Mouse (Mus musculus): ENCODE measurements around the gene Shisa8. TPM values are rescaled to one million over a fixed set of nuclear protein-coding genes. Genes with fewer than 3 reads are reported as not detected.

Shisa8 gene
- total and polyA plus RNA-seq, 2 experiments from 2014 or later: 7.5 to 34.7 TPM

DNA sequence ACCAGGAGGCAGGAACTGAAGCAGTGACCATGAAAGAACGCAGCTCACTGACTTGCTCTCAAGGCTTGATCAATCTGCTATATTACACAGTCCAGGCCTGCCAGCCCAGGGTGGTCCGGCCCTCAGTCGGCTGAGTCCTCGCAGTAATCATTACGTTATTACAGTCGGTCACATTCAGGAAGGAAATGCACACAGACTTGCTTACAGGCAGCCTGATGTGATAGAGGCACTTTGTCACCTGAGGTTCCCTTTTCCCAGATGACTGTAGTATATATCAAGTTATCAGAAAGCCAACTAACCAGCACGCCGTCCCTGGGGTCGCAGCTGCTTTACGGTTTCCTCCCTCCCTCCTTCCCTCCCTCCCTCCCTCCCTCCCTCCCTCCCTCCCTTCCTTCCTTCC is 55.7 kb downstream of the Shisa8 start:
- 77% methylated on average over 10 of the region's 10 CpGs for WGBS
- no peak overlapping the region for H3K27ac ChIP-seq
- ATAC-seq (no peak), DNase-seq (ENCODE audit: low spot score) (no peak)
- TF ChIP-seq CTCF (IDR thresholded peaks at IDR 0.05; ENCODE audit: low read depth): no peak
- H3K4me1 ChIP-seq (ENCODE audit: insufficient read depth, low read length): peaks cover 9% of the 10 kb centered on the region; the same call in 1 of the 2 replicates
- H3K36me3 ChIP-seq (ENCODE audit: insufficient read depth, low read length): no peaks in the 10 kb centered on the region
- no peak overlapping the region for H3K4me2 ChIP-seq (ENCODE audit: low read depth, low read length)
- H3K27me3 ChIP-seq (ENCODE audit: insufficient read depth, low read length): no peaks in the 10 kb centered on the region
- H3K9ac ChIP-seq (replicated peaks; ENCODE audit: low read length): no peak overlapping the region
- H3K9me3 ChIP-seq (ENCODE audit: low read length): no peaks in the 10 kb centered on the region
- no peak overlapping the region for H3K4me3 ChIP-seq (ENCODE audit: low read length)

DNA sequence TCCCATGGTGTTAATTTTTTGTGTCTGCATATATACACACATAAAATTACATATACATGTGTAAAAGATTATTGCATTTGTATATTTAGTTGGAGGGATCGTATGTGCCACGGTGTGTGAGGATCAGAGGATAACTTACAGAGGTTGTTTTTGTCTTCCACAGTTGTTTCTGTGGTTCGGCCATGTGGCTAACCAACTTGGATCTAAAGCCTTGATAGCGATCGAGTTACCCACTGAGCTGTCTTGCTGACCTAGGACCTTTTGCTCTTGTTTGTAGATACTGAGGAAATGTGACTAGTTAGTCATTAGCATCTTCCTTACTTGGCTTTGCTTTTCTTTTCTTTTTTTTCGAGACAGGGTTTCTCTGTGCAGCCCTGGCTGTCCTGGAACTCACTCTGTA is 56.3 kb downstream of the Shisa8 start:
- TF ChIP-seq CTCF (IDR thresholded peaks at IDR 0.05; ENCODE audit: low read depth): no peak
- ATAC-seq (no peak), DNase-seq (ENCODE audit: low spot score) (no peak)
- H3K27ac ChIP-seq: no peak overlapping the region
- H3K4me2 ChIP-seq (ENCODE audit: low read depth, low read length): no peak overlapping the region
- no peaks in the 10 kb centered on the region for H3K27me3 ChIP-seq (ENCODE audit: insufficient read depth, low read length)
- no peak overlapping the region for H3K9ac ChIP-seq (replicated peaks; ENCODE audit: low read length)
- H3K4me1 ChIP-seq (ENCODE audit: insufficient read depth, low read length): peaks cover 7% of the 10 kb centered on the region; the same call in 1 of the 2 replicates
- 94% methylated on average over 6 of the region's 6 CpGs for WGBS
- H3K9me3 ChIP-seq (ENCODE audit: low read length): no peaks in the 10 kb centered on the region
- H3K36me3 ChIP-seq (ENCODE audit: insufficient read depth, low read length): no peaks in the 10 kb centered on the region
- no peak overlapping the region for H3K4me3 ChIP-seq (ENCODE audit: low read length)

MicroRNAs within 50 kb of the gene (microRNA counts, 519-probe panel; counts per million panel counts)
- 2,543 counts per million, percentile 38 among the panel's probes with 10 or more counts for microRNA mmu-miR-33

Small RNA genes lying within 50 kb of the gene (microRNA-seq; reads per million reads assigned to microRNA genes)
- gene Mir33: 186 to 260 reads per million in 2 experiments

Other genes with a start within 250 kb of the Shisa8 start
- not detected in 2 replicates for gene 1700029P11Rik, start 232.3 kb downstream of the Shisa8 start, total RNA-seq (2014; rRNA removed)
- gene 1700029P11Rik, start 232.3 kb downstream of the Shisa8 start, polyA plus RNA-seq (2015; fragmentation: Nextera tagmentation; extraction: Ambion mirVana): not detected in 2 replicates
- gene Xrcc6, start 225.0 kb downstream of the Shisa8 start, total RNA-seq (2014; rRNA removed): 18.5 and 20.1 TPM in 2 replicates
- 30.9 and 35.3 TPM in 2 replicates for gene Xrcc6, start 225.0 kb downstream of the Shisa8 start, polyA plus RNA-seq (2015; fragmentation: Nextera tagmentation; extraction: Ambion mirVana)
- gene Desi1, start 179.0 kb downstream of the Shisa8 start, total RNA-seq (2014; rRNA removed): 29.9 and 32.1 TPM in 2 replicates
- gene Desi1, start 179.0 kb downstream of the Shisa8 start, polyA plus RNA-seq (2015; fragmentation: Nextera tagmentation; extraction: Ambion mirVana): 44.1 and 45.3 TPM in 2 replicates
- gene Snu13, start 165.2 kb downstream of the Shisa8 start, total RNA-seq (2014; rRNA removed): 222 and 236 TPM in 2 replicates
- 249 and 255 TPM in 2 replicates for gene Snu13, start 165.2 kb downstream of the Shisa8 start, polyA plus RNA-seq (2015; fragmentation: Nextera tagmentation; extraction: Ambion mirVana)
- not detected in 2 replicates for gene 4930407I10Rik, start 153.7 kb downstream of the Shisa8 start, total RNA-seq (2014; rRNA removed)
- not detected in 2 replicates for gene 4930407I10Rik, start 153.7 kb downstream of the Shisa8 start, polyA plus RNA-seq (2015; fragmentation: Nextera tagmentation; extraction: Ambion mirVana)
- 0.21 TPM in 1 of 2 replicates, not detected in the other for gene Mei1, start 142.8 kb downstream of the Shisa8 start, total RNA-seq (2014; rRNA removed)
- gene Mei1, start 142.8 kb downstream of the Shisa8 start, polyA plus RNA-seq (2015; fragmentation: Nextera tagmentation; extraction: Ambion mirVana): 0.11 and 0.24 TPM in 2 replicates
- 15.5 and 16.0 TPM in 2 replicates for gene Ccdc134, start 84.9 kb downstream of the Shisa8 start, total RNA-seq (2014; rRNA removed)
- 6.4 and 8.4 TPM in 2 replicates for gene Ccdc134, start 84.9 kb downstream of the Shisa8 start, polyA plus RNA-seq (2015; fragmentation: Nextera tagmentation; extraction: Ambion mirVana)
- 256 and 266 TPM in 2 replicates for gene Srebf2, start 65.6 kb downstream of the Shisa8 start, total RNA-seq (2014; rRNA removed)
- 139 and 145 TPM in 2 replicates for gene Srebf2, start 65.6 kb downstream of the Shisa8 start, polyA plus RNA-seq (2015; fragmentation: Nextera tagmentation; extraction: Ambion mirVana)
- gene Tnfrsf13c, start 11.6 kb upstream of the Shisa8 start, total RNA-seq (2014; rRNA removed): 0.29 and 5.6 TPM in 2 replicates
- gene Tnfrsf13c, start 11.6 kb upstream of the Shisa8 start, polyA plus RNA-seq (2015; fragmentation: Nextera tagmentation; extraction: Ambion mirVana): 0.34 and 0.42 TPM in 2 replicates
- gene Cenpm, start 31.9 kb upstream of the Shisa8 start, total RNA-seq (2014; rRNA removed): 15.0 and 16.2 TPM in 2 replicates
- gene Cenpm, start 31.9 kb upstream of the Shisa8 start, polyA plus RNA-seq (2015; fragmentation: Nextera tagmentation; extraction: Ambion mirVana): 23.0 and 27.6 TPM in 2 replicates
- 116 and 127 TPM in 2 replicates for gene 1500009C09Rik, start 39.6 kb upstream of the Shisa8 start, total RNA-seq (2014; rRNA removed)
- 12.5 and 13.9 TPM in 2 replicates for gene 1500009C09Rik, start 39.6 kb upstream of the Shisa8 start, polyA plus RNA-seq (2015; fragmentation: Nextera tagmentation; extraction: Ambion mirVana)
- gene Sept3, start 62.1 kb upstream of the Shisa8 start, total RNA-seq (2014; rRNA removed): 393 and 404 TPM in 2 replicates
- gene Sept3, start 62.1 kb upstream of the Shisa8 start, polyA plus RNA-seq (2015; fragmentation: Nextera tagmentation; extraction: Ambion mirVana): 299 and 320 TPM in 2 replicates
- 1.4 TPM in 1 of 2 replicates, not detected in the other for gene Wbp2nl, start 86.1 kb upstream of the Shisa8 start, total RNA-seq (2014; rRNA removed)
- 0.36 TPM in 1 of 2 replicates, not detected in the other for gene Wbp2nl, start 86.1 kb upstream of the Shisa8 start, polyA plus RNA-seq (2015; fragmentation: Nextera tagmentation; extraction: Ambion mirVana)
- 41.6 and 51.1 TPM in 2 replicates for gene Naga, start 126.1 kb upstream of the Shisa8 start, total RNA-seq (2014; rRNA removed)
- 36.9 and 37.2 TPM in 2 replicates for gene Naga, start 126.1 kb upstream of the Shisa8 start, polyA plus RNA-seq (2015; fragmentation: Nextera tagmentation; extraction: Ambion mirVana)
- gene Pheta2, start 126.1 kb upstream of the Shisa8 start, total RNA-seq (2014; rRNA removed): 0.93 and 1.2 TPM in 2 replicates
- 1.3 and 1.4 TPM in 2 replicates for gene Pheta2, start 126.1 kb upstream of the Shisa8 start, polyA plus RNA-seq (2015; fragmentation: Nextera tagmentation; extraction: Ambion mirVana)
- gene Smdt1, start 126.1 kb upstream of the Shisa8 start, total RNA-seq (2014; rRNA removed): 288 and 293 TPM in 2 replicates
- 392 and 401 TPM in 2 replicates for gene Smdt1, start 126.1 kb upstream of the Shisa8 start, polyA plus RNA-seq (2015; fragmentation: Nextera tagmentation; extraction: Ambion mirVana)
- gene Ndufa6, start 141.5 kb upstream of the Shisa8 start, total RNA-seq (2014; rRNA removed): 194 and 224 TPM in 2 replicates
- 511 and 516 TPM in 2 replicates for gene Ndufa6, start 141.5 kb upstream of the Shisa8 start, polyA plus RNA-seq (2015; fragmentation: Nextera tagmentation; extraction: Ambion mirVana)
- gene Cyp2d22, start 167.4 kb upstream of the Shisa8 start, total RNA-seq (2014; rRNA removed): 3.6 and 6.1 TPM in 2 replicates
- gene Cyp2d22, start 167.4 kb upstream of the Shisa8 start, polyA plus RNA-seq (2015; fragmentation: Nextera tagmentation; extraction: Ambion mirVana): 3.7 and 5.1 TPM in 2 replicates
- gene Cyp2d11, start 181.2 kb upstream of the Shisa8 start, total RNA-seq (2014; rRNA removed): not detected in 2 replicates
- gene Cyp2d11, start 181.2 kb upstream of the Shisa8 start, polyA plus RNA-seq (2015; fragmentation: Nextera tagmentation; extraction: Ambion mirVana): not detected in 2 replicates
- gene Cyp2d10, start 194.4 kb upstream of the Shisa8 start, total RNA-seq (2014; rRNA removed): not detected in 2 replicates
- not detected in 2 replicates for gene Cyp2d10, start 194.4 kb upstream of the Shisa8 start, polyA plus RNA-seq (2015; fragmentation: Nextera tagmentation; extraction: Ambion mirVana)
- gene Cyp2d9, start 220.6 kb upstream of the Shisa8 start, total RNA-seq (2014; rRNA removed): not detected in 2 replicates
- gene Cyp2d9, start 220.6 kb upstream of the Shisa8 start, polyA plus RNA-seq (2015; fragmentation: Nextera tagmentation; extraction: Ambion mirVana): not detected in 2 replicates

All from hindbrain, postnatal 0 days (tissue).